Mouse (Mus musculus): ENCODE data around the gene Atp6v1g1.

The Atp6v1g1 gene

GRCm38 (mm10) chr4:63580078-63580477 lies 35.5 kb downstream of the Atp6v1g1 start:
- no peak for DNase-seq (ENCODE audit: low spot score)

- no peak for DNase-seq (ENCODE audit: low spot score)
These were observed 38.0 kb downstream of the Atp6v1g1 start for GRCm38 (mm10) chr4:63582580-63582979.

- no peak for DNase-seq (ENCODE audit: low spot score)
These were observed 40.6 kb downstream of the Atp6v1g1 start for GRCm38 (mm10) chr4:63585216-63585615.

GRCm38 (mm10) chr4:63586240-63586639 lies 41.7 kb downstream of the Atp6v1g1 start:
- DNase-seq (ENCODE audit: low spot score), result no peak

GRCm38 (mm10) chr4:63589987-63590386 lies 45.4 kb downstream of the Atp6v1g1 start:
- DNase-seq (ENCODE audit: low spot score), result no peak

GRCm38 (mm10) chr4:63590538-63590937 lies 46.0 kb downstream of the Atp6v1g1 start:
- no peak for DNase-seq (ENCODE audit: low spot score)

GRCm38 (mm10) chr4:63594459-63595110 lies 50.0 kb downstream of the Atp6v1g1 start:
- DNase-seq (ENCODE audit: low spot score), result no peak

GRCm38 (mm10) chr4:63595259-63595658 lies 50.7 kb downstream of the Atp6v1g1 start:
- DNase-seq (ENCODE audit: low spot score), result no peak

- no peak for DNase-seq (ENCODE audit: low spot score)
These were observed 51.4 kb downstream of the Atp6v1g1 start for GRCm38 (mm10) chr4:63596010-63596409.

Data from testis, postnatal 10 days (tissue).